In the genomic region with DNA sequence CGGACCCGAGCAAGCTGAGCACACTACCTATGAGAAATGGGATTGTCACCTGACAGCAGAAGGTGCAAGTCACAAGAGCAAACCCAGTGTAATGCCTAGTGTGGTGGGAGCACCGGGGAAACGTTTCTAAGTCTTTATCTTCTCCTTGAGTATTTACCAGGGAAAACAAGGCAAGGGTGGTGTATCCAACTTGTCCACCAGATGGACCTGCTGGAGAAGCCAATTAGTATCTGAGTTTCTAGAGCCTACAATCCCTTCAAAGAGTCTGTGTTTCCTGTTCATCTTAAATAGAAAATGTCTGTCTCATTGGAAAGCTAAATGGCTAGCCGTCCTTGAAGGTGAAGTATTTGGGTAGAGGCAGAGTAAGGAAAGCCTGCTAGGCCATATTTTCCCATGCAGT, we compare ENCODE assay signal across 28 mouse cellular contexts. TPM values are rescaled to one million over a fixed set of nuclear protein-coding genes. Genes with fewer than 3 reads are reported as not detected.
DNase-seq lines count a peak whose midpoint lies in the region; ATAC-seq and TF ChIP-seq lines count a peak whose summit lies in the region.
"Had no signal": no experiment of that assay in that cellular context is flagged by ENCODE, and none has a peak within 500 bp of the region (broad histone marks: within the 10 kb centered on the region; RNA-seq: fewer than 3 reads in every experiment).

No protein-coding gene starts in this region.

- TF ChIP-seq POLR2A in MEL (IDR thresholded peaks at IDR 0.05; ENCODE audit: control insufficient read depth in 1 of 2, insufficient read depth in 1 of 2, low read depth in 1 of 2, low read length in 2 of 2, poor library complexity in 1 of 2) = no peak
- no peak for TF ChIP-seq POLR2A in cortical plate, adult 2 months (IDR thresholded peaks at IDR 0.05; ENCODE audit: extremely low read depth, insufficient read depth, low read length)

- no peak for TF ChIP-seq EP300 in MEL (IDR thresholded peaks at IDR 0.05; ENCODE audit: low read depth in 1 of 2, low read length in 2 of 2)

- ATAC-seq in intestine, postnatal 0 days = no peak
- ATAC-seq in intestine, embryonic 15.5 days = no peak
- ATAC-seq: midbrain, embryonic 13.5 days had no signal

- H3K27me3 ChIP-seq in intestine, postnatal 0 days (replicated peaks; ENCODE audit: control insufficient read depth, insufficient read depth, low read length) = no peaks in the 10 kb centered on the region
- no peaks in the 10 kb centered on the region for H3K27me3 ChIP-seq in intestine, embryonic 15.5 days (replicated peaks)
- H3K27me3 ChIP-seq in MEL (ENCODE audit: control insufficient read depth in 1 of 2, insufficient read depth in 2 of 2, low read length in 2 of 2) = no peaks in the 10 kb centered on the region
- H3K27me3 ChIP-seq: heart, embryonic 15.5 days; hindbrain, embryonic 12.5 days; liver, embryonic 15.5 days; lung, embryonic 15.5 days; midbrain, embryonic 13.5 days had no signal

- H3K9me3 ChIP-seq in intestine, postnatal 0 days (ENCODE audit: control insufficient read depth) = no peaks in the 10 kb centered on the region
- H3K9me3 ChIP-seq in intestine, embryonic 15.5 days = no peaks in the 10 kb centered on the region
- no peaks in the 10 kb centered on the region for H3K9me3 ChIP-seq in MEL (replicated peaks; ENCODE audit: insufficient read depth, low read length)
- H3K9me3 ChIP-seq: heart, embryonic 10.5 days; heart, embryonic 15.5 days; hindbrain, embryonic 12.5 days; liver, embryonic 15.5 days; lung, embryonic 15.5 days; megakaryocyte, embryonic 14.5 days; midbrain, embryonic 13.5 days had no signal

- H3K27ac ChIP-seq in intestine, postnatal 0 days (ENCODE audit: low read depth, low read length) = no peak overlapping the region
- H3K27ac ChIP-seq in intestine, embryonic 15.5 days = no peak overlapping the region
- no peak overlapping the region for H3K27ac ChIP-seq in left cerebral cortex, adult 2 months
- H3K27ac ChIP-seq in MEL (ENCODE audit: control insufficient read depth, low read depth, low read length) = no peak overlapping the region
- no peak overlapping the region for H3K27ac ChIP-seq in cortical plate, adult 2 months (ENCODE audit: insufficient read depth, low read length)
- H3K27ac ChIP-seq: heart, embryonic 10.5 days; heart, embryonic 15.5 days; hindbrain, embryonic 12.5 days; liver, embryonic 15.5 days; lung, embryonic 15.5 days; midbrain, embryonic 13.5 days had no signal

- H3K4me1 ChIP-seq in intestine, postnatal 0 days (replicated peaks; ENCODE audit: control insufficient read depth, insufficient read depth, low read length) = no peaks in the 10 kb centered on the region
- H3K4me1 ChIP-seq in intestine, embryonic 15.5 days (replicated peaks) = no peaks in the 10 kb centered on the region
- H3K4me1 ChIP-seq in MEL (ENCODE audit: control insufficient read depth in 1 of 2, insufficient read depth in 2 of 2, low read length in 2 of 2) = no peaks in the 10 kb centered on the region
- H3K4me1 ChIP-seq in cortical plate, adult 2 months (ENCODE audit: control insufficient read depth, insufficient read depth, low read length) = peaks cover 8% of the 10 kb centered on the region
- H3K4me1 ChIP-seq: heart, embryonic 15.5 days; liver, embryonic 15.5 days; lung, embryonic 15.5 days had no signal

- no peak overlapping the region for H3K4me2 ChIP-seq in intestine, postnatal 0 days (replicated peaks; ENCODE audit: low read depth)
- H3K4me2 ChIP-seq in intestine, embryonic 15.5 days (replicated peaks) = no peak overlapping the region
- H3K4me2 ChIP-seq: heart, embryonic 15.5 days; hindbrain, embryonic 12.5 days; liver, embryonic 15.5 days; lung, embryonic 15.5 days; midbrain, embryonic 13.5 days had no signal

- no peak overlapping the region for H3K9ac ChIP-seq in intestine, postnatal 0 days (ENCODE audit: low read depth, low read length)
- H3K9ac ChIP-seq in intestine, embryonic 15.5 days = no peak overlapping the region
- H3K9ac ChIP-seq in MEL (ENCODE audit: control insufficient read depth, low read depth, low read length, poor library complexity, severe bottlenecking) = no peak overlapping the region
- H3K9ac ChIP-seq: heart, embryonic 15.5 days; hindbrain, embryonic 12.5 days; liver, embryonic 15.5 days; lung, embryonic 15.5 days; midbrain, embryonic 13.5 days had no signal

- no peak for TF ChIP-seq RAD21 in MEL (IDR thresholded peaks at IDR 0.05; ENCODE audit: low read depth, low read length)

- no peak for DNase-seq in left cerebral cortex, adult 2 months (ENCODE audit: extremely low spot score in 1 of 2, low spot score in 2 of 2)
- no peak for DNase-seq in left cerebral cortex, adult 9 months (ENCODE audit: low spot score in 2 of 2)
- no peak for DNase-seq in MEL (ENCODE audit: low read depth, low spot score)
- DNase-seq in left cerebral cortex, postnatal 14 days (ENCODE audit: low spot score in 2 of 2) = no peak
- DNase-seq: adrenal gland, postnatal 10 days; B cell, adult 2 months; cerebellum, adult 11 months; cerebellum, adult 9-11 months; gastrocnemius, postnatal 25 days; heart, adult 11 months; kidney, adult 11 months; liver; lung, postnatal 36 days; retina, postnatal 1 day; right cerebral cortex, postnatal 14 days; thymus, postnatal 14 days had no signal

- H3K36me3 ChIP-seq in intestine, postnatal 0 days (ENCODE audit: control insufficient read depth, insufficient read depth) = no peaks in the 10 kb centered on the region
- H3K36me3 ChIP-seq in intestine, embryonic 15.5 days = no peaks in the 10 kb centered on the region
- H3K36me3 ChIP-seq in MEL (ENCODE audit: control insufficient read depth in 1 of 2, insufficient read depth in 2 of 2, low read length in 2 of 2) = no peaks in the 10 kb centered on the region
- H3K36me3 ChIP-seq: heart, embryonic 10.5 days; heart, embryonic 15.5 days; hindbrain, embryonic 12.5 days; liver, embryonic 15.5 days; lung, embryonic 15.5 days; midbrain, embryonic 13.5 days had no signal

- no peak overlapping the region for H3K4me3 ChIP-seq in intestine, postnatal 0 days (ENCODE audit: low read depth, low read length)
- no peak overlapping the region for H3K4me3 ChIP-seq in intestine, embryonic 15.5 days (replicated peaks)
- H3K4me3 ChIP-seq in left cerebral cortex, adult 2 months = no peak overlapping the region
- no peak overlapping the region for H3K4me3 ChIP-seq in MEL (ENCODE audit: control insufficient read depth in 1 of 2, insufficient read depth in 1 of 2, low read depth in 2 of 2, low read length in 2 of 2)
- H3K4me3 ChIP-seq in cortical plate, adult 2 months (ENCODE audit: insufficient read depth, low read length) = no peak overlapping the region
- H3K4me3 ChIP-seq: erythroblast, embryonic 14.5 days; heart, embryonic 10.5 days; heart, embryonic 15.5 days; hindbrain, embryonic 12.5 days; liver, embryonic 15.5 days; lung, embryonic 15.5 days; megakaryocyte, embryonic 14.5 days; midbrain, embryonic 13.5 days had no signal

- peak; percentile 48 for TF ChIP-seq CTCF in intestine, postnatal 0 days (IDR thresholded peaks at IDR 0.05; ENCODE audit: low read depth)
- peak; percentile 47 for TF ChIP-seq CTCF in left cerebral cortex, adult 2 months (IDR thresholded peaks at IDR 0.05)
- no peak for TF ChIP-seq CTCF in MEL (IDR thresholded peaks at IDR 0.05 in 2 of 3, conservative IDR thresholded peaks at IDR 0.05 in 1 of 3; ENCODE audit: control insufficient read depth in 1 of 3, insufficient read depth in 1 of 3, low read depth in 2 of 3, low read length in 3 of 3, poor library complexity in 1 of 3, severe bottlenecking in 1 of 3)
- TF ChIP-seq CTCF in cortical plate, adult 2 months (IDR thresholded peaks at IDR 0.05; ENCODE audit: extremely low read depth, insufficient read depth, low read length) = peak; percentile 24; the same call in 1 of the 2 replicates

- 68% methylated on average over 5 of the region's 5 CpGs for WGBS in intestine, postnatal 0 days
- 81% methylated on average over 5 of the region's 5 CpGs for WGBS in intestine, embryonic 15.5 days

- no peaks in the 10 kb centered on the region for H3K79me2 ChIP-seq in MEL (ENCODE audit: control insufficient read depth, insufficient read depth, low read length, poor library complexity)

- intact Hi-C loops in left cerebral cortex, adult 2 months (cut with DNase I) = loop anchor here (5.0 kb wide), 1 partner anchor 33 kb away; a partner anchor contains a TSS
- intact Hi-C loops in left cerebral cortex, postnatal 14 days (cut with DNase I) = no loop called here

TF ChIP-seq in MEL, 35 proteins besides CTCF, POLR2A, EP300 and RAD21:
- TF ChIP-seq KAT2A (conservative IDR thresholded peaks at IDR 0.05; ENCODE audit: low read depth, low read length) (no peak), ZMIZ1 (IDR thresholded peaks at IDR 0.05; ENCODE audit: low read depth, low read length) (no peak), SMC3 (IDR thresholded peaks at IDR 0.05; ENCODE audit: low read depth, low read length) (peak; percentile 3; the same call in 1 of the 2 replicates), POLR2AphosphoS2 (IDR thresholded peaks at IDR 0.05; ENCODE audit: low read length) (no peak), TBP (IDR thresholded peaks at IDR 0.05; ENCODE audit: low read depth, low read length) (no peak)

RNA-seq across cellular contexts. Expression of a gene that starts 32.3 kb away (rescaled TPM):
- polyA plus RNA-seq in intestine, postnatal 0 days (2015; fragmentation: Nextera tagmentation; extraction: Ambion mirVana) = 2.2 and 2.6 TPM in 2 replicates
- polyA plus RNA-seq in intestine, embryonic 15.5 days (2015; fragmentation: Nextera tagmentation; extraction: Ambion mirVana) = 3.2 and 3.4 TPM in 2 replicates
- 100 to 1,000 TPM; 798 to 848 TPM for total RNA-seq in left cerebral cortex, adult 2 months (2021)
- total RNA-seq in MEL (2012; rRNA removed) = 1.8 and 2.1 TPM in 2 replicates
- 1 to 10 TPM in 1 of 2 experiments, not detected in 1; 4.7 TPM for polyA plus RNA-seq in MEL (2012; ENCODE audit: insufficient read depth in 1 of 2, insufficient read length in 2 of 2, low read depth in 1 of 2, low replicate concordance in 2 of 2, missing spikeins in 1 of 2)
- polyA plus RNA-seq in cortical plate, adult 2 months (2012; rRNA removed) = 496 and 516 TPM in 2 replicates
- 100 to 1,000 TPM; 689 to 707 TPM for total RNA-seq in left cerebral cortex, postnatal 14 days (2021)
- total RNA-seq: monocyte, adult 5-6 weeks had no signal

Comparison
In these comparisons a context has a peak if more than half of its experiments do, and no peak if none do; other contexts are left out.
1. CTCF ChIP-seq: peak in intestine, postnatal 0 days (single experiment), left cerebral cortex, adult 2 months (single experiment) and cortical plate, adult 2 months (single experiment); none in MEL (0 of 3).
2. RNA of a gene that starts 32.3 kb away (polyA plus RNA-seq): 496 to 516 TPM in cortical plate, adult 2 months; 4.7 TPM in MEL, 3.2 to 3.4 TPM in intestine, embryonic 15.5 days and 2.2 to 2.6 TPM in intestine, postnatal 0 days; every median in the first group is over 10 times any median in the second.